Mouse (Mus musculus) adrenal gland, adult 10 weeks (tissue): ENCODE data around the gene Btnl9. TPM values are rescaled to one million over a fixed set of nuclear protein-coding genes. Genes with fewer than 3 reads are reported as not detected.

ENCODE experiments used
- polyA plus RNA-seq: library from polyadenylated mRNA; stranded (reverse); fragments of 350-450 nt; fragmentation: Illumina TruSeq; extraction: RNeasy Lipid Tissue Mini Kit (QIAGEN cat#74804); gene quantifications from one replicate; pipeline ENCODE4 v1.2.3, GENCODE M21; 2014; ENCODE audit warnings: low read depth, low replicate concordance

Btnl9 gene
- polyA plus RNA-seq: 96.9 TPM

DNA sequence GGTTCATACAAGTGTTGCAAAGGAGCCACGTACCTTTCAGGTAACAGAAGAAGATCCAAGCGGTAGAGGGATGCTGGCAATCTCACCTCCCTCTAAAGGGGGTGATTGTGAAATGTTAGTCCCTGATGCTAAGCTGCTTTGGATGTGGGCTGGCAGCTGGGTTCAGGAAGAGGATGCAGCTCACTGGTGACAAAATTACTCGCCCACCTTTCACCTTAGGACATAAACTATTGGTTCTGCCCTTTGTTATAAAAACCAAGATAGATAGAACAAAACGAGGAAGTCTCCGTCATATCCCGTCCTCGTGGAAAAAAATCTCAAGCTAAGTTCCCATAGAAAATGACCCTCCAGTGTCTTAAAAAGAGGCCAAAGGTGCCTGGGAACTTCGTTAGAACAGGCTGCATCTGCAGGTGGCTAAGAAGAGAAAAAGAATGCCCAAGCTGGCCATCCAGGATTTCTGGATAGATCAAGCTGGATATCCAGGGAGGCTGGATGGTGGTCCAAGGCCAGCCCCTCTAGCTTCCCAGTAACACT, at the start of gene Btnl9:
Gene Btnl9 (minus strand): TSS at position 205 of the 534 bp plus-strand sequence.

DNA sequence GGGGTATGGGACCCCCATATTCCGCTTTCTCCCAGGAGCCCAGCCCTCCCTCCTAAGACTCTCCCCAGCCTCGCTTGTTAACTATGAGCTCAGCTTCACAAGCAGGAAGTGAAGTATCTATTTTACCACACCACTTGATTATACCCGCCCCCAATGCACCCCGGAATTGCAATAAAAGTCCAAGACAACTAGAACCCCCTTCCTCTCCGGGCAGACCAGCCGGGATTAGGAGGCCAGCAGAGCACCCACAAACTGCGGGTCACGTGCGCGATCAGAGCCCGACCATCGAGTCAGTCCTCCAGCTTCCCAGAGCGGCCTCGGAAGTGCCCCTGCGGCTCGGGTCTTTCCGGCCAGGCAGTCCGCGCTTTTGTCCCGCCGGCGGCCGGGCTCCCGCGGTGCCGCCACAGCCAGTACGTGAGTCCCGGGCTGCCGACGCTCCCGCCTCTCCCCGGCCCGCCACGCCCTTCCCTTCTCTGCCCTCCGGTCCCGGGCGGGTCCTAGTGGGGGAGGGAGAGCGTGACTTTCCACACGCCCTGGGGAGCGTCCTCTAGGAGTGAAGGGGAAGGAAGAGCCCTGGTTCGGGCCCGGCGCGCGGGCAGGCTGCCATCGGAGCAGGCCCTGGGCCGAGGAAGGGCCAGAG, 16.3 kb upstream of the Btnl9 start, which contains the start of gene Zfp62:
Gene Zfp62 (plus strand): TSS at position 164 of the 640 bp plus-strand sequence.

DNA sequence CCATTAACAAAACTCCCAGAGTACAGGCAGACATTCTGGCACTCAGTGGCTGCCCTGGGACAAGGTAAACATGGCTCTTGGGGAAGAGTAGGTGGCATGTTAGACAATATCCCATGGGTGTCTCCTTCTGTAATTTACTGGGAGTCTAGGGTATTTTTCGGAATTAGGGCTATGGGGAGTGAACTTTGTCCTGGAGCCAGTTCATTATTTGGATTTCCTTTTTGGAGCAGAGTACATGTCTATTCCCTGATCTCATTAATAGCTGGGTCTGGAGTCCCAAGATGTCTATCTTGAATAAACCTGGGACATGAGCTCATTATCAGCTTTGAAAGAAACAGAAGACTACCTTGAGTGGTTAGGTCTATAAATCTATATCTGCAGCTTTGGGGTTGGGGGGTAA, 32.9 kb downstream of the Btnl9 start, which contains the start of gene Olfr1394:
Gene Olfr1394 (plus strand): TSS at position 301 of the 400 bp plus-strand sequence.

DNA sequence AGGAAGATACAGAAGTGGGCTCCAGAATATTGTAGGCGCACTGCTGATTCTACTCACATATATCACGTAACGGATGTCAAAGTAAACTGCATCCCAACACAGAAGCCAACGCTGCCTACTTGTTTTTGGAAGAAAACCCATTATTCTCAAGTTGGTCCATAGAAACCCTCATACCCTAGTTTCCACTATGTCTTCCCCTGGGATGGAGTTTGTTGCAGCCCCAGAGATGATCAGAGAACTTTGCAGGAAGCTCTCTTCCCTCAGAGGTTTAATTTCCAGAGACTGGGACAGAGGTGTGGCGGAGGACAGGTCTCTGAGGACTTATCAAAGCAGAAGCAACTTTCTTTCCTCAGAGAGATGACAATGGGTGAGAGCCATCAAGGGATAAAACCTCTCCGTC, 45.0 kb downstream of the Btnl9 start, which contains the start of gene Olfr1395:
Gene Olfr1395 (plus strand): TSS at position 301 of the 400 bp plus-strand sequence.

Other genes with a start within 250 kb of the Btnl9 start
- 1.6 TPM for gene Psme2b, start 241.0 kb downstream of the Btnl9 start, polyA plus RNA-seq
- gene Olfr56, start 208.3 kb downstream of the Btnl9 start, polyA plus RNA-seq: 1.7 TPM
- 2.4 TPM for gene 9930111J21Rik1, start 207.8 kb downstream of the Btnl9 start, polyA plus RNA-seq
- gene Gm12185, start 194.9 kb downstream of the Btnl9 start, polyA plus RNA-seq: 0.82 TPM
- 10.1 TPM for gene Tgtp1, start 193.0 kb downstream of the Btnl9 start, polyA plus RNA-seq
- 19.2 TPM for gene 9930111J21Rik2, start 135.9 kb downstream of the Btnl9 start, polyA plus RNA-seq
- gene Tgtp2, start 123.0 kb downstream of the Btnl9 start, polyA plus RNA-seq: 23.6 TPM
- gene Ifi47, start 110.6 kb downstream of the Btnl9 start, polyA plus RNA-seq: 9.7 TPM
- gene Olfr1396, start 72.3 kb downstream of the Btnl9 start, polyA plus RNA-seq: 5.4 TPM
- gene Olfr1395, start 44.9 kb downstream of the Btnl9 start, polyA plus RNA-seq: not detected
- gene Olfr1394, start 32.8 kb downstream of the Btnl9 start, polyA plus RNA-seq: not detected
- gene Zfp62, start 16.1 kb upstream of the Btnl9 start, polyA plus RNA-seq: 131 TPM
- gene Mgat1, start 57.0 kb upstream of the Btnl9 start, polyA plus RNA-seq: 21.6 TPM
- gene Olfr1393, start 91.1 kb upstream of the Btnl9 start, polyA plus RNA-seq: not detected
- 0.17 TPM for gene Olfr1392, start 98.1 kb upstream of the Btnl9 start, polyA plus RNA-seq
- not detected for gene Olfr10, start 117.6 kb upstream of the Btnl9 start, polyA plus RNA-seq
- gene Olfr1391, start 135.6 kb upstream of the Btnl9 start, polyA plus RNA-seq: not detected
- gene Olfr1390, start 148.0 kb upstream of the Btnl9 start, polyA plus RNA-seq: not detected
- gene Olfr1389, start 235.9 kb upstream of the Btnl9 start, polyA plus RNA-seq: not detected
- gene Olfr1388, start 249.5 kb upstream of the Btnl9 start, polyA plus RNA-seq: not detected